Mouse (Mus musculus): ENCODE results near the gene Kif2a. TPM values are rescaled to one million over a fixed set of nuclear protein-coding genes. Genes with fewer than 3 reads are reported as not detected.

Gene Kif2a
- polyA plus RNA-seq (2012; rRNA removed) = 7.9 and 8.5 TPM in 2 replicates

GRCm38 (mm10) chr13:107021461-107022265 lies at the start of gene Kif2a:
Gene Kif2a (minus strand): TSS chr13:107022126.

GRCm38 (mm10) chr13:106946594-106947540 lies 75.1 kb downstream of the Kif2a start, which contains the start of gene Dimt1:
Gene Dimt1 (plus strand): TSS chr13:106947127.

GRCm38 (mm10) chr13:106936256-106937137 lies 85.4 kb downstream of the Kif2a start, which contains the start of gene Ipo11:
Gene Ipo11 (minus strand): TSS chr13:106936958.

Other genes with a start within 250 kb of the Kif2a start
- gene Ipo11, start 85.2 kb downstream of the Kif2a start, polyA plus RNA-seq (2012; rRNA removed) = 11.1 and 11.4 TPM in 2 replicates
- gene Dimt1, start 75.0 kb downstream of the Kif2a start, polyA plus RNA-seq (2012; rRNA removed) = 6.4 and 6.9 TPM in 2 replicates